Mouse (Mus musculus) activated CD4-positive, CD25-positive, alpha-beta regulatory T cell, adult 4 months (primary cell): ENCODE data around the gene Mgat3. TPM values are rescaled to one million over a fixed set of nuclear protein-coding genes. Genes with fewer than 3 reads are reported as not detected.

Experiments
- ATAC-seq: one replicate; pipeline ENCODE4 v1.8.0; 2017
- polyA plus RNA-seq, 2 experiments: library from polyadenylated mRNA; unstranded; fragments of 100-300 nt; shearing (Covaris generic); gene quantifications; one replicate each; pipeline ENCODE4 v1.2.1; 2017

Gene Mgat3
- polyA plus RNA-seq, 2 experiments from 2014 or later: 0.13 TPM; not detected in 1

- ATAC-seq: peak; percentile 98
Measured at GRCm38 (mm10) chr15:80263610-80264575, 90.4 kb downstream of the Mgat3 start, which contains the start of gene Rps19bp1. Rps19bp1 (minus strand) TSS chr15:80264315.

Other genes starting within 250 kb of the Mgat3 start
- gene Cbx7, start 202.6 kb upstream of the Mgat3 start, polyA plus RNA-seq: 10 to 100 TPM; 21.9 to 30.3 TPM
- 1 to 10 TPM in 1 of 2 experiments, under 1 TPM in 1; 0.68 to 1.1 TPM for gene Pdgfb, start 158.7 kb upstream of the Mgat3 start, polyA plus RNA-seq
- gene Syngr1, start 82.4 kb upstream of the Mgat3 start, polyA plus RNA-seq: 1 to 10 TPM in 1 of 2 experiments, not detected in 1; 1.4 TPM
- gene Rpl3, start 81.9 kb upstream of the Mgat3 start, polyA plus RNA-seq: 1,000 to 10,000 TPM; 4,172 to 4,641 TPM
- 10 to 100 TPM; 10.7 to 14.5 TPM for gene Tab1, start 40.6 kb upstream of the Mgat3 start, polyA plus RNA-seq
- 10 to 100 TPM; 29.3 to 37.0 TPM for gene Mief1, start 60.3 kb downstream of the Mgat3 start, polyA plus RNA-seq
- gene AC140267.1, start 62.1 kb downstream of the Mgat3 start, polyA plus RNA-seq: not detected
- gene Atf4, start 81.5 kb downstream of the Mgat3 start, polyA plus RNA-seq: 10 to 100 TPM; 74.4 to 88.7 TPM
- 10 to 100 TPM; 18.9 to 21.6 TPM for gene Rps19bp1, start 90.6 kb downstream of the Mgat3 start, polyA plus RNA-seq
- gene Cacna1i, start 113.5 kb downstream of the Mgat3 start, polyA plus RNA-seq: under 1 TPM; 0.09 to 0.11 TPM